Mouse (Mus musculus) kidney, embryonic 15.5 days (tissue): ENCODE measurements at regions not wholly inside any gene's neighbourhood (a gene's known extent, or its start where the extent isn't known, plus 50 kb on each side); places are given as distances from the start of the nearest gene placed in this dataset.

Source experiments
- ATAC-seq: fragments of 200-750 bp; cut with Nextera tagmentation; replicated peaks from 2 replicates; pipeline ENCODE4 v1.8.0; 2017; ENCODE audit warnings: moderate TSS enrichment; ENCODE audit not compliant: low FRiP score
- H3K27ac ChIP-seq: fragments of 300-500 bp; sonication (generic); 2 replicates; pipeline ENCODE4 v1.5.1; 2015; ENCODE audit warnings: mild to moderate bottlenecking, inconsistent platforms
- H3K27me3 ChIP-seq: fragments of 300-500 bp; sonication (generic); 2 replicates; pipeline ENCODE4 v1.6.1; 2015; ENCODE audit warnings: inconsistent platforms
- H3K36me3 ChIP-seq: fragments of 300-500 bp; sonication (generic); 2 replicates; pipeline ENCODE4 v1.6.1; 2015; ENCODE audit warnings: inconsistent platforms
- H3K4me1 ChIP-seq: fragments of 300-500 bp; sonication (generic); 2 replicates; pipeline ENCODE4 v1.6.1; 2015; ENCODE audit warnings: inconsistent platforms
- H3K4me2 ChIP-seq: fragments of 300-500 bp; sonication (generic); 2 replicates; pipeline ENCODE4 v1.6.1; 2015; ENCODE audit warnings: moderate library complexity, mild to moderate bottlenecking, inconsistent platforms
- H3K4me3 ChIP-seq: fragments of 300-500 bp; sonication (generic); replicated peaks from 2 replicates; pipeline ENCODE4 v1.5.1; 2015; ENCODE audit warnings: mild to moderate bottlenecking, inconsistent platforms
- H3K9ac ChIP-seq: fragments of 300-500 bp; sonication (generic); 2 replicates; pipeline ENCODE4 v1.6.1; 2015; ENCODE audit warnings: mild to moderate bottlenecking, inconsistent platforms
- H3K9me3 ChIP-seq: fragments of 300-500 bp; sonication (generic); replicated peaks from 2 replicates; pipeline ENCODE4 v1.6.1; 2016; ENCODE audit warnings: inconsistent platforms
- WGBS: fragments of 180-500 bp; shearing (Covaris S2); methylation state at CpG from one replicate; pipeline ENCODE4 v1.1.7; 2015; ENCODE audit warnings: mixed read lengths; 5-methylcytosine and 5-hydroxymethylcytosine counted together

- H3K4me2 ChIP-seq: no peak overlapping the region
- H3K36me3 ChIP-seq: no peaks in the 10 kb centered on the region
- 74% methylated on average over 5 of the region's 5 CpGs for WGBS
- H3K27me3 ChIP-seq: no peaks in the 10 kb centered on the region
- H3K27ac ChIP-seq: no peak overlapping the region
- H3K4me3 ChIP-seq: no peak overlapping the region
- ATAC-seq: no peak
- H3K9me3 ChIP-seq: no peaks in the 10 kb centered on the region
- H3K4me1 ChIP-seq: peaks cover 11% of the 10 kb centered on the region
- no peak overlapping the region for H3K9ac ChIP-seq
Measured at GRCm38 (mm10) chr10:21785785-21786184, 96.2 kb upstream of the Sgk1 start.

GRCm38 (mm10) chr10:21789847-21790530 is 92.0 kb upstream of the Sgk1 start:
- H3K4me1 ChIP-seq: peaks cover 11% of the 10 kb centered on the region
- H3K4me2 ChIP-seq: peak overlapping the region; percentile 40
- H3K4me3 ChIP-seq: no peak overlapping the region
- H3K9me3 ChIP-seq: no peaks in the 10 kb centered on the region
- peak; percentile 80; the same call in 1 of the 2 replicates for ATAC-seq
- no peak overlapping the region for H3K27ac ChIP-seq
- 19% methylated on average over 17 of the region's 17 CpGs for WGBS
- H3K27me3 ChIP-seq: no peaks in the 10 kb centered on the region
- H3K9ac ChIP-seq: no peak overlapping the region
- H3K36me3 ChIP-seq: no peaks in the 10 kb centered on the region

DNA sequence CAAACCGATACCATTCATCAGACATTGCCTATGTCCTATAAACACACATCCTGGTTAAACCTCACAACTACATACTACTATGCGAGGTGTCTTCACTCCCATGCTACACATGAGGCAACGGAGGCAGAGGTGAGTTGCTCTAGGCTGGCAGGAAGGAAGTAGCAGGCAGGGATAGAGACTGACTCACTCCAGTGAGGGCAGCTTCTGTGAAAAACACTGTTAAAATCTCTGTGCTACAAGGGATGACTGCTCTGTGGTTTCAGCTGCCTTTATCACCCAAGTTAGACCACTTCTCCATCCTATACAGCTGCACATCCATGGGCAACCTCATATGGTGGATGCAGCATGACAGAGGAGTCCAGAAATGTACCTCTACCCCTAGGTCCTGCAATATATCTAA is 91.0 kb upstream of the Sgk1 start:
- Histone ChIP-seq H3K4me3 (no peak overlapping the region), H3K4me1 (peaks cover 11% of the 10 kb centered on the region), H3K9ac (no peak overlapping the region), H3K36me3 (no peaks in the 10 kb centered on the region), H3K4me2 (no peak overlapping the region), H3K27ac (no peak overlapping the region), H3K27me3 (no peaks in the 10 kb centered on the region), H3K9me3 (no peaks in the 10 kb centered on the region)
- WGBS: 83% methylated on average over 3 of the region's 3 CpGs
- ATAC-seq: no peak

- no peak overlapping the region for H3K27ac ChIP-seq
- peaks cover 11% of the 10 kb centered on the region for H3K4me1 ChIP-seq
- no peak overlapping the region for H3K4me3 ChIP-seq
- WGBS: 52% methylated on average over 10 of the region's 10 CpGs
- no peaks in the 10 kb centered on the region for H3K36me3 ChIP-seq
- no peak for ATAC-seq
- no peaks in the 10 kb centered on the region for H3K9me3 ChIP-seq
- H3K9ac ChIP-seq: no peak overlapping the region
- no peaks in the 10 kb centered on the region for H3K27me3 ChIP-seq
- H3K4me2 ChIP-seq: no peak overlapping the region
Measured at GRCm38 (mm10) chr10:21792431-21792830, 89.6 kb upstream of the Sgk1 start.

GRCm38 (mm10) chr10:21793641-21794040 is 88.3 kb upstream of the Sgk1 start:
- no peaks in the 10 kb centered on the region for H3K36me3 ChIP-seq
- no peak overlapping the region for H3K27ac ChIP-seq
- WGBS: 91% methylated on average over 11 of the region's 11 CpGs
- ATAC-seq: no peak
- H3K27me3 ChIP-seq: no peaks in the 10 kb centered on the region
- H3K4me1 ChIP-seq: peaks cover 11% of the 10 kb centered on the region
- no peak overlapping the region for H3K4me2 ChIP-seq
- H3K9ac ChIP-seq: no peak overlapping the region
- H3K9me3 ChIP-seq: no peaks in the 10 kb centered on the region
- no peak overlapping the region for H3K4me3 ChIP-seq

GRCm38 (mm10) chr10:21796386-21796785 is 85.6 kb upstream of the Sgk1 start:
- no peaks in the 10 kb centered on the region for H3K36me3 ChIP-seq
- no peak overlapping the region for H3K4me2 ChIP-seq
- H3K4me1 ChIP-seq: no peaks in the 10 kb centered on the region
- WGBS: 89% methylated on average over 4 of the region's 4 CpGs
- no peak overlapping the region for H3K4me3 ChIP-seq
- H3K9me3 ChIP-seq: no peaks in the 10 kb centered on the region
- ATAC-seq: no peak
- H3K9ac ChIP-seq: no peak overlapping the region
- no peaks in the 10 kb centered on the region for H3K27me3 ChIP-seq
- H3K27ac ChIP-seq: no peak overlapping the region

DNA sequence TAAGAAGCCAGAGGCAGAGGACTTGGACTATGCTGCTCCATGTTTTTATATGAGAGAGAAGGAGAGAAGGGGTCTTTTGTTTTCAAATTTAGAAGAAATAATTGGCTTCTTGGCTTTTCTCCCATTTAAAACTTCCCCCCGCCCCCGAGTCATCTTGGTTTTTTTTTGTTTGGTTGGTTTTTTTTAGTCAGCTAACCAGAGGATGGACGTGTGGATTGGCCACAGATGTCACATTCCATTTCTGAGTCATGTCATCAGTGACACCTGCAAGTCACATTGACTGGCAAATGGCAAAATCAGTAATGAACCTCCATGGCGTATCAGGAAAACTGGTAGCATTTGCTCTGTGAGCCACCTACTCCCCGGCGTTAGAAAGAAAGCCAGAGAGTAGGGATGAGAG is 83.9 kb upstream of the Sgk1 start:
- no peaks in the 10 kb centered on the region for H3K9me3 ChIP-seq
- no peaks in the 10 kb centered on the region for H3K27me3 ChIP-seq
- H3K4me3 ChIP-seq: no peak overlapping the region
- H3K4me1 ChIP-seq: no peaks in the 10 kb centered on the region
- ATAC-seq: no peak
- H3K4me2 ChIP-seq: no peak overlapping the region
- H3K27ac ChIP-seq: no peak overlapping the region
- no peaks in the 10 kb centered on the region for H3K36me3 ChIP-seq
- 81% methylated on average over 6 of the region's 6 CpGs for WGBS
- no peak overlapping the region for H3K9ac ChIP-seq

- WGBS: 62% methylated on average over 5 of the region's 5 CpGs
- Histone ChIP-seq H3K27me3 (no peaks in the 10 kb centered on the region), H3K4me1 (peaks cover 6% of the 10 kb centered on the region; the same call in 1 of the 2 replicates), H3K36me3 (no peaks in the 10 kb centered on the region), H3K4me2 (no peak overlapping the region), H3K9ac (no peak overlapping the region), H3K9me3 (no peaks in the 10 kb centered on the region), H3K4me3 (no peak overlapping the region), H3K27ac (no peak overlapping the region)
- no peak for ATAC-seq
Measured at GRCm38 (mm10) chr10:21801556-21801955, 80.4 kb upstream of the Sgk1 start.

GRCm38 (mm10) chr10:21803184-21803583 is 78.8 kb upstream of the Sgk1 start:
- Histone ChIP-seq H3K36me3 (no peaks in the 10 kb centered on the region), H3K4me3 (no peak overlapping the region), H3K9me3 (no peaks in the 10 kb centered on the region), H3K4me1 (peaks cover 6% of the 10 kb centered on the region; the same call in 1 of the 2 replicates), H3K4me2 (no peak overlapping the region), H3K9ac (no peak overlapping the region), H3K27ac (no peak overlapping the region), H3K27me3 (no peaks in the 10 kb centered on the region)
- ATAC-seq: no peak

DNA sequence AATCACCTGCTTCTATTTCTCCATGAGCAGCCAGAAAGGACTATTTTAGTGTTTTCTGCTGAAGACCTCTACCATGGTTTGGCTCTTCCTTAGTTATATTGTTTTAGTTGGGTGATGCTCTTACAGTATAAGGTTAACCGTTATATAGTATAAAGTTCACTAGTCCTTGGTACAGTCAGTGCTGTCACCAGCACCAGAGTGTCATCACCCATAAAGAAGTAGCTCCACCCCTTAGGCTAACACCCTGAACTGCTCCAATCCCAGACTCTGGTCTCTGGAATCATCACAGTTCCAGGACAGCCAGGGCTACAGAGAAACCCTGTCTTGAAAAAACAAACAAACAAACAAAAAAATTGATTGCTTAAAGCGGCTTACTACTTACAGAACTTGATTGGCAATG is 77.2 kb upstream of the Sgk1 start:
- no peak for ATAC-seq
- H3K4me1 ChIP-seq: peaks cover 6% of the 10 kb centered on the region; the same call in 1 of the 2 replicates
- H3K36me3 ChIP-seq: no peaks in the 10 kb centered on the region
- H3K9ac ChIP-seq: no peak overlapping the region
- no peaks in the 10 kb centered on the region for H3K9me3 ChIP-seq
- H3K4me3 ChIP-seq: no peak overlapping the region
- no peak overlapping the region for H3K4me2 ChIP-seq
- H3K27ac ChIP-seq: no peak overlapping the region
- WGBS: 83% methylated on average over 2 of the region's 2 CpGs
- H3K27me3 ChIP-seq: no peaks in the 10 kb centered on the region

GRCm38 (mm10) chr10:21805606-21806005 is 76.4 kb upstream of the Sgk1 start:
- no peak overlapping the region for H3K9ac ChIP-seq
- no peaks in the 10 kb centered on the region for H3K9me3 ChIP-seq
- H3K4me3 ChIP-seq: no peak overlapping the region
- H3K4me2 ChIP-seq: no peak overlapping the region
- no peak overlapping the region for H3K27ac ChIP-seq
- H3K36me3 ChIP-seq: no peaks in the 10 kb centered on the region
- no peaks in the 10 kb centered on the region for H3K27me3 ChIP-seq
- WGBS: 43% methylated on average over 6 of the region's 6 CpGs
- ATAC-seq: no peak
- peaks cover 6% of the 10 kb centered on the region; the same call in 1 of the 2 replicates for H3K4me1 ChIP-seq

- WGBS: 92% methylated on average over 4 of the region's 4 CpGs
Measured at GRCm38 (mm10) chr10:21806716-21807115, 75.3 kb upstream of the Sgk1 start.

DNA sequence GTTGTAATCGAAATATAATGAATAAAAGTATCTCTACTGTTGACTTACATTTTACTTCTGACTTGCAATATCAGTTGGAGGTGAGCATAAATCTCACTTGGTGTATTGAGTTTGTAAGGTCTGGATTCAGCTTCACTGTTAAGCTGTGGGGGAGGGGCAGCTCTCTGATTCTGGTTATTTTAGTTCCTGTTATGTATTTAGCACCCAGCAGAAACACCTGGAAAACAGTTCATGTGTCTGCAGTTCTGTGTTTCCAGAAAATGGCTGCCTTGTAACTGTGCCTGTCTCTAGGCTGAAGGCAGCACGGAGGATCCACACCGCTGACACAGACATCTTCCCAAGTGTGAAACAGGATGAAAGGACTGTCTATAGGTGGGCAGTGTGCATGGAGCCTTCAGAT is 62.3 kb upstream of the Sgk1 start:
- Histone ChIP-seq H3K36me3 (no peaks in the 10 kb centered on the region), H3K4me1 (0 out of 2 replicates have a peak, but pooled peaks cover 8% of the 10 kb centered on the region), H3K27me3 (no peaks in the 10 kb centered on the region), H3K9ac (no peak overlapping the region), H3K4me3 (no peak overlapping the region), H3K27ac (no peak overlapping the region), H3K4me2 (no peak overlapping the region), H3K9me3 (no peaks in the 10 kb centered on the region)
- ATAC-seq: no peak
- WGBS: 81% methylated on average over 3 of the region's 3 CpGs

More at GRCm38 (mm10) chr10:21806716-21807115, 75.3 kb upstream of the Sgk1 start:
- no peak overlapping the region for H3K4me3 ChIP-seq
- H3K4me2 ChIP-seq: no peak overlapping the region
- H3K27me3 ChIP-seq: no peaks in the 10 kb centered on the region
- H3K27ac ChIP-seq: no peak overlapping the region
- ATAC-seq: no peak
- no peaks in the 10 kb centered on the region for H3K36me3 ChIP-seq
- peaks cover 6% of the 10 kb centered on the region; the same call in 1 of the 2 replicates for H3K4me1 ChIP-seq
- H3K9ac ChIP-seq: no peak overlapping the region
- no peaks in the 10 kb centered on the region for H3K9me3 ChIP-seq
